Mouse (Mus musculus): ENCODE measurements around the gene Il10ra.

GRCm38 (mm10) chr9:45250306-45250705, 18.6 kb downstream of the Il10ra start:
- TF ChIP-seq CTCF (IDR thresholded peaks at IDR 0.05; ENCODE audit: insufficient read depth, low read depth, low read length) (no peak), POLR2A (IDR thresholded peaks at IDR 0.05; ENCODE audit: insufficient read depth, low read depth, low read length) (no peak)

All from olfactory bulb, adult 2 months (tissue).